Mouse (Mus musculus) stomach, postnatal 0 days (tissue): ENCODE results near the gene Kars.

Source experiments
- CTCF ChIP-seq: IDR thresholded peaks from 2 replicates; pipeline ENCODE4 v1.5.1; 2016; ENCODE audit warnings: antibody characterized with exemption, low read depth, mild to moderate bottlenecking, moderate library complexity
- EP300 ChIP-seq: optimal IDR thresholded peaks from 2 replicates; pipeline ENCODE3; 2016; ENCODE audit warnings: antibody characterized with exemption

- TF ChIP-seq CTCF (no peak), EP300 (no peak)
These were observed 5.5 kb downstream of the Kars start for GRCm38 (mm10) chr8:112005601-112006000.
